ENCODE assay signal across 19 mouse cellular contexts in the genomic region with DNA sequence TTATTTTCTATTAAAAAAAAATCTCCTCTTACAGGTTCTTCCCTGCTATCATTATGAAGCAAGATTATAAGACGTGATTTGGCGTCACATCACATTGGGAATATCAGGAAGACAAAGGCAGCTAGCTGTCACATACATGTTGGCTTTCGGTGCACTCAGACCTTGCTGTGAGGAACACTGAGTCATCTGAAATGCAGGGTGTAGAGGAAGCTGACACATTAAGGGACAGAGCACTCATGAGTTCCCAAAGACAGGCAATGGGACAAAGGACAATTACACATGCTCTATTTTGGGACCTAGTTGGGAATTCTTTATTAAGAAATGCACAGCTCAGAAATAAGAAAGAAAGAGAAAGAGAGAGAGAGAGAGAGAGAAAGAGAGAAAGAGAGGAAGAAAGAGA. TPM values are rescaled to one million over a fixed set of nuclear protein-coding genes. Genes with fewer than 3 reads are reported as not detected.
DNase-seq lines count a peak whose midpoint lies in the region; ATAC-seq lines count a peak whose summit lies in the region.
"Had no signal": no experiment of that assay in that cellular context is flagged by ENCODE, and none has a peak within 500 bp of the region (broad histone marks: within the 10 kb centered on the region; RNA-seq: fewer than 3 reads in every experiment).

No protein-coding gene starts in this region.

- no peak for ATAC-seq in megakaryocyte, adult 5-6 weeks (ENCODE audit: poor library complexity, severe bottlenecking)
- ATAC-seq: forebrain, embryonic 13.5 days; forebrain, embryonic 15.5 days; forebrain, postnatal 0 days had no signal

- peak overlapping the region; percentile 50 for H3K4me3 ChIP-seq in megakaryocyte, embryonic 14.5 days (replicated peaks)
- H3K4me3 ChIP-seq: embryonic facial prominence, embryonic 10.5 days; embryonic facial prominence, embryonic 12.5 days; forebrain, embryonic 13.5 days; forebrain, embryonic 15.5 days had no signal

- DNase-seq in 416B (ENCODE audit: low read depth) (peak; percentile 71), adipocyte (ENCODE audit: low spot score) (peak; percentile 60)
- no peak for DNase-seq in urinary bladder, postnatal 36 days (ENCODE audit: low spot score in 2 of 2)
- no peak for DNase-seq in B cell, adult 2 months
- DNase-seq: adrenal gland, adult 8-10 months; adrenal gland, postnatal 14 days; adrenal gland, postnatal 36 days; cerebellum, adult 11-12 months; cerebellum, adult 8-10 months; cerebellum, adult 9-11 months; cerebellum, postnatal 14 days; forebrain, postnatal 0 days had no signal

- H3K4me1 ChIP-seq in megakaryocyte, embryonic 14.5 days, result peaks cover 17% of the 10 kb centered on the region
- H3K4me1 ChIP-seq: embryonic facial prominence, embryonic 10.5 days; embryonic facial prominence, embryonic 12.5 days; forebrain, embryonic 13.5 days; forebrain, embryonic 15.5 days had no signal

- H3K36me3 ChIP-seq in megakaryocyte, embryonic 14.5 days (replicated peaks; ENCODE audit: low read length), result no peaks in the 10 kb centered on the region
- H3K36me3 ChIP-seq: embryonic facial prominence, embryonic 10.5 days; embryonic facial prominence, embryonic 12.5 days; forebrain, embryonic 15.5 days had no signal

- no peaks in the 10 kb centered on the region for H3K27me3 ChIP-seq in megakaryocyte, embryonic 14.5 days (replicated peaks)
- H3K27me3 ChIP-seq: embryonic facial prominence, embryonic 12.5 days; forebrain, embryonic 13.5 days; forebrain, embryonic 15.5 days had no signal

- H3K9me3 ChIP-seq in megakaryocyte, embryonic 14.5 days, result no peaks in the 10 kb centered on the region
- H3K9me3 ChIP-seq: embryonic facial prominence, embryonic 10.5 days; embryonic facial prominence, embryonic 12.5 days; forebrain, embryonic 13.5 days; forebrain, embryonic 15.5 days had no signal

RNA-seq across cellular contexts. Expression of gene Calcrl, which starts 20.4 kb away (rescaled TPM):
- 0.08 TPM in 1 of 2 replicates, not detected in the other for polyA plus RNA-seq in megakaryocyte, embryonic 14.5 days (2012; ENCODE audit: insufficient read depth, low replicate concordance)
- 17.8 and 25.6 TPM in 2 replicates for total RNA-seq in megakaryocyte, adult 5-6 weeks (2015)
- total RNA-seq in megakaryocyte, adult 5-6 weeks (2017), result 49.4 and 66.0 TPM in 2 replicates
- total RNA-seq: MEL had no signal

Comparison
In these comparisons a context has a peak if more than half of its experiments do, and no peak if none do; other contexts are left out.
1. DNase-seq: peak in 416B (single experiment) and adipocyte (single experiment); none in urinary bladder, postnatal 36 days (0 of 2) and B cell, adult 2 months (0 of 2).